Mouse (Mus musculus): Measurements from ENCODE around the gene Pld6.

DNA sequence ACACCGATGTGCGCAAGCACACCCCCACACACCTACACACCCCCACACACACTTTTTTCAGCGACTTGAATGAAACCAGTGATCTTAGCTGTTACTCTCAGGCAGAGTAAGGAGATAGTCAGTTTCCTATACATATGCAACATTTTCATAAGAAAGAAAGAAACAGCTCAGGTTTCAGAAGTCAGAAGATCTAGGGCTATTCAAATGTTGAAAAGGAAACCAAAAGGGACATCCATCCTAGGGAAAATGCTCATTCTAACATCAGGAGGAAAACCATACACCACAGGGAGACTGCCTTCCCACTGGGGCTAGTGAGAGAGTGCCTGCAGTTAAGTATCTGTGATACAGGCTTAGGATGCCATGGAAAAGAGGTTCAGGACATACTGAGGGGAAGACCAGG is 34.2 kb upstream of the Pld6 start:
- TF ChIP-seq CTCF (IDR thresholded peaks at IDR 0.05; ENCODE audit: low read depth) (no peak), EP300 (IDR thresholded peaks at IDR 0.05; ENCODE audit: low read depth) (no peak)
